Mouse (Mus musculus) CH12F3 (cell line): ENCODE results near the gene Ift140.

Experiments used
- in situ Hi-C: fragments of 300-500 bp; cut with MboI; formaldehyde crosslinking; loops from 2 replicates; pipeline ENCODE4 v1.14.3; 2020; ENCODE audit warnings: low sequenced_read_pairs

Gene Ift140

DNA sequence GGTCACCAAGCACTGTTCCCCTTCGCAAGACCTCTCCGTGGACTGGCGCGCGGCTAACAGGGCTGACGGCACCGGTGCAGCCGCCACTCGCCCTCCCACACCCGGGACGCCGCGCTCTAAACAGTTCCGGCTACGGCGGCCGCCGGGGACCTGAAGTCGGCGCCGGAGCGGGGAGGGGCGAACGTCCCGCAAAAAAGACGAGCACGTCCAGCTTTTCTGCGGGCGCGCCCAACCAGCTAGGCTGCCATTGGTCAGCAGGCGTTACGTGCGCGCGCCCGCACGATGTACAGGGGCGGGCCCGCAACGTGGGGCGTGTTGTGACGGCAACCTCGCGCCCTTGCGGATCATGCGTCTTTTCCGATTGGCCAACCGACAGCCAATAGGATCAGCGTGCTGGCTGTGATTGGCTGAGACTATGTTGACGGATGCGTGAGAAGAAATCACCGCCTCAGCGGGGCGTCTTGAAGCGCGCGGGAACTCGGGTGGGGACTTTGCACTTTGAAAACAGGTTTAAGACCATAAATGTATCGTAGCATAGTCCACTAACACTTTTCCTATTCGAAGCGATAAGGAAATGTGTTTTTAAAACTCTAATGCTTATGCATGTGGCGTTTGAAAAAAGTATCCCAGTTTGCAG is at the start of gene Ift140, which contains the start of gene Cramp1l:
Gene Ift140 (plus strand): TSS at position 431 of the 637 bp plus-strand sequence.
Gene Cramp1l (minus strand): TSS at position 134 of the 637 bp plus-strand sequence.
- in situ Hi-C loops: no loop called here

GRCm38 (mm10) chr17:24987221-24987620 is 28.7 kb upstream of the Ift140 start:
- in situ Hi-C loops: no loop called here

DNA sequence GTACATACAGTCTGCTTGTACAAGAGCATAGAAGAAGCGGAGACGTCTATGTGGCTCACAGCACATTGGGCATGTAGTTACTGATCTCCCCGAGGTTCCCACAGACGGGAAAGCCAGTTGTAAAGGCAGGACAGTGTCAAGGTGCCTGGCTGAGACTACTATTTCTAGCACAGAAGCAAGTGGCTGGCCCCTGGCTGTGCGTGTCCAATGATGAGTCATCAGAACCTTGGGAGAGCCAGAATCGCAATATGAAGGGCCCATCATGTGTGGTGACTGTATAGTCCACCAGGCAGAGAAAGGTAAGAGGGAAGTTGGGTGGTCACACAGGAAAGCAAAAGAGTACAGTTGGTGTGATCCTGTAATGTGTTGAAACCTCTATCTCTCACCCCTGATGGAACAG is 21.2 kb upstream of the Ift140 start:
- in situ Hi-C loops: no loop called here

DNA sequence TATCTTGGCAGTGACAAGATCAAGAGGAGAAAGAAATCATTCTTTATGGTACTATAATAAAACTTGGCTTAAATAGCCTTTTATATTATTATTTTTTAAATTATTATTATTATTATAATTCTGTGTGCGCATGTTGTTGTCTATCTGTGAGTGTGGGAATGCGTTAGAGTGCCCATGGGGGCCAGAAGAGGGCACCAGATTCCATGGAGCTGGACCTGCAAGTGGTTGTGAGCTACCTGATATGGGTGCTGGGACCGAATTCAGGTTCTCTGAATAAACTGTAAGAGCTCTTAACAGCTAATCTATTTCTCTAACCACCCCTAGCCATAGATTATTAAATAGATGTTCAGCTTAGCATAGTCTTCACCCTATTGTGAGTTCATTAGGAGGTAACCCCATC is 10.8 kb upstream of the Ift140 start:
- in situ Hi-C loops: no loop called here

- in situ Hi-C loops: no loop called here
These were observed 8.4 kb upstream of the Ift140 start for GRCm38 (mm10) chr17:25007480-25007879.

GRCm38 (mm10) chr17:25013606-25014501 is 2.0 kb upstream of the Ift140 start:
- in situ Hi-C loops: no loop called here

DNA sequence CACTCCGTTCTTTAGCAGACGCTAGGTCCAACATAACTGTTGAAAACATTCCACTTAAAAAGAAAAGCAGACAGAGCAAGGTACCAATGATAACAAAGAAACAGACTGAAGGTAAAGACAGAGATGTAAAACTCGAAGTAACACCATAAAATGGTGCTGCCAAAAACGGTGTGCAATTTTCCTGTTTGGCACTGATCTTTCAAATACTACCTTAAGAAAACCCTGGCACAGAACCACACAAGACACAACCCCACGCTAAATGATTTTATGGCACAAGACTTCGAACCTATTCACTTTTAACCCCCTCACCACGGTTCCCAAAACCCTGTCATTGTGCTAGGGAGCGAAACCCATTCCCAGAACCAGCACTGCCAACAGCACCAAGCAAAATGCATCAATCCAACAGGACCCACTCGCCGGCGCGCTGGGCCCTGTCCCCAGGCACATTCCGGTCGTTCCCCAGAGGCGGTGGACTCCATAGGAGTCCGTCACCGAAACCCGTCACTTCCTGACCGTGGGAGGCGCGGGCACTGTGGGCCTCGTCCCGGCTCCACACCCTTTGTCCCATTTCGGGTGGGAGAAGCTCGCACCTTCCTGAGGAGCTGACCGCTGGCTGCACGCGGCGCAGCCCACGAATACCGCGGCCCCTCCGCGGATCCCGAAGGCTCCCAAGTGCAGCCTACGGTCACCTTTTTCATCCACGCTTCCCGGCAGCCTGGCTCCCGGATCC is 879 bp upstream of the Ift140 start:
- in situ Hi-C loops: no loop called here

DNA sequence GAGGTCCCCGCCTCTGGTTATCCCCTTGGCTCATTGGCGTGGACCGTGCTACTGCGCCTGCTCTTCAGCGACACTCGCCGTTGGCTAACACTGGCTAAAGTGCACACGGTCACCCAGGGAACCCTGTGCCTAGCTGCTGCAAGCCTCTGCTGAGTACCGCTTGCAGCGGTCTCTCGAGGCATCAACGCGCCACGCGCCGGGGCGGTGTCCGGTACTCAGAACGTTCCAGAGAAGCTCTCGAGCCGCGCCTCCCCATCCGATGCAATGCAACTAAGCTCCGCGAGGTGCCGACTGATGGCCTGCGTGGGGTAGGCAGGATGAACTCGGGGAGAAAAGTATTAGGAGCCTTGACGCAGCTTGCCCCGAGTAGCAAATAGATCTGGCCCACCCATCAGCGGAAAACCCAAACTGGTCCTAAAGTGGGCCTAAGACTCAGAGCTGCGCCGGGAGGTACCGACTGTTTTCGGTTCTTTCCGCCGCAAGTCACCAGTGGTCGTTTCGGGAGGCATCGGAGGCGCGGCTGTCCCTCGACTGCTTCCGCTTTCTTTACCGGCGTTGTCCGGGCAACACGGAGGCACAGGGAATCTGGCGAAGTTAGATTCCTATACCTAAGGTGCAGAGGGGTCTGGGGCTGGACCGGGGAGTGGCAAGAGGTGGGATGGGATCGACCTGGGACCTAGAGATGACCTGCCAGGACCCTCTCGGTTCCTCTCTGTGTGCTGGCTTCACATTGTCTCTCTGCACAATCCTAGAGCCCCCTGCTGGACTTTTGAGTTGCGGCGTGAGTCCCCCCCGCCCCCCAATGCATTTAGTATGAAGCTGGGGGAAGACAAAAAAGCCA is 627 bp downstream of the Ift140 start:
- in situ Hi-C loops: no loop called here

- in situ Hi-C loops: no loop called here
These were observed 20.3 kb downstream of the Ift140 start for GRCm38 (mm10) chr17:25036183-25036582.

- in situ Hi-C loops: no loop called here
These were observed 29.0 kb downstream of the Ift140 start for GRCm38 (mm10) chr17:25044879-25045278.

DNA sequence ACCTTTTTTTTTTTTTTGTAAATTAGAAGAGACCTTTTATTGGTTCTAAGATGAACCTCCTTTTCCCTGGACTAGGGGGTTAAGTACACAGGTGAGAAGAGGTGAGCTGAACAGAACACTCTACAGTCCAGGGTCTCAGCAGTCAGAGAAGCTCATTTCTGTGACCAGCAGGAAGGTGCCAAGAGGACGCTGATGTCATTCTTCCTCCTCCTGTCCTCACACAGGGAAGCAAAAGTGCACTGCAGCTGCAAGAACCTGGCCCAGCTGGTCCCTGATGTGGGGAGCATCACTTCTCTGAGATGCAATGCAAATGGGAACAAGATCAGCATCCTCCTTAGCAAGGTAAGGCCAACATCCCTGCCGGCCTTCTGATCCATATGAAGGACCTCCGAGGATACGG is 29.4 kb downstream of the Ift140 start:
- in situ Hi-C loops: no loop called here

GRCm38 (mm10) chr17:25047143-25047542 is 31.3 kb downstream of the Ift140 start:
- in situ Hi-C loops: no loop called here

DNA sequence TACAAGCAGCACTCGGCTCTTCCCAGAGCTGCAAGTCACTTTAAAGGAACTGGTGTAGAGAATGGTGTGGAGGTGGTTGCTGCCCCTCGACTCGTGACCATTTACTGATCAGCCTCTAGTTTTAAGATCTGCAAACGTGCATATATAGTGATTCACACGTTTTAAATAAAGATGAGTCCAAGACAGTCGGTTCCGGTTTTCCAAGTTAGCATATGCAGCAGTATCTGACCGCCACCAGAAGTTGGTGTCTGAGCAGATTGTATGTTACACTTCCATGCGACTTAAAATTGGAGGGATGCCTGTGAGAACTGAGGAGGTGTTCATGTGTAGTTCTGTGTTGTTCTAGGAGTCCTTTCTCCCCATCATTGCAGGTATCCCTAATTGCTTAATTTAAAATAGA is 37.4 kb downstream of the Ift140 start:
- in situ Hi-C loops: no loop called here

- in situ Hi-C loops: no loop called here
These were observed 41.2 kb downstream of the Ift140 start for GRCm38 (mm10) chr17:25057041-25057440.

- in situ Hi-C loops: no loop called here
These were observed 47.4 kb downstream of the Ift140 start for GRCm38 (mm10) chr17:25063261-25063660.

DNA sequence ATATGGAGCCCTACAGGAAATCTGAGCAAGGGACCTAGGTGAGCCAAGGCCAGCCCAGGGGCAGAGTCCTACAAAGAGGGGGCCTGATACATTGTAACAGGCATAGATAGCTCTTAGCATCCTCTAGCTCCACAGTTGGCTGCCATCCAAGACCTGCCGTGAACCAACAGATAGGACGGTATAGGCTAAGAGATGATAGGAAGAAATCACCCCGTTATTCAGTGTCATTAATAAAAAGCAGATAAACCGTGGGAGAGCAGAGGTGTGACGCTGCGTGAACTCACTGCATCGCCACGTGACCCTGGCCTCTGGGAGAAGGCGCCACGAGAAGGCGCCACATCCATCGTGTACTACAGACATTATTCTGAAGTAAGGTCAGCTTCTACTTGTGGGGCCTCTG is 48.0 kb downstream of the Ift140 start:
- in situ Hi-C loops: no loop called here

- in situ Hi-C loops: no loop called here
These were observed 48.5 kb downstream of the Ift140 start for GRCm38 (mm10) chr17:25064351-25064750.

GRCm38 (mm10) chr17:25065189-25065588 is 49.3 kb downstream of the Ift140 start:
- in situ Hi-C loops: no loop called here

DNA sequence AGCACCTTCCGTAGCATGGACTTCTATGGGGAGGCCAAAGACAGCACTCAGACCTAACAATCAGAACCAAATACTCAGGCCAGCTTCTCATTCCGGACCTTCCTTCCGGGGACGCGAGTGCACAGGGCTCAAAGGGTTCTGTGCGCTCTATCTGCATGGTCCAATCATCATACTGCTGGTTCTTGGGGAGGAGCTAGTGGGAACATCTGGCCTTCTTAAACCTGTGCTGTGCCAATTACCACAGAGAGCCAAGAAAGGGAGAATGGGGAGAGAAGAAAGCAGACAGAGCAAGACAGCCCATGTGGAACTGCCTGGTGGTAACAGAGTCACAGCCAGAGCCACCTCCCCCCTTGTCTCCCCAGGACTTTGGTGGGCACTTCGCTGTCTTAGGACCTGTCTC is 50.7 kb downstream of the Ift140 start:
- in situ Hi-C loops: no loop called here

- in situ Hi-C loops: no loop called here
These were observed 51.6 kb downstream of the Ift140 start for GRCm38 (mm10) chr17:25067442-25067851.

DNA sequence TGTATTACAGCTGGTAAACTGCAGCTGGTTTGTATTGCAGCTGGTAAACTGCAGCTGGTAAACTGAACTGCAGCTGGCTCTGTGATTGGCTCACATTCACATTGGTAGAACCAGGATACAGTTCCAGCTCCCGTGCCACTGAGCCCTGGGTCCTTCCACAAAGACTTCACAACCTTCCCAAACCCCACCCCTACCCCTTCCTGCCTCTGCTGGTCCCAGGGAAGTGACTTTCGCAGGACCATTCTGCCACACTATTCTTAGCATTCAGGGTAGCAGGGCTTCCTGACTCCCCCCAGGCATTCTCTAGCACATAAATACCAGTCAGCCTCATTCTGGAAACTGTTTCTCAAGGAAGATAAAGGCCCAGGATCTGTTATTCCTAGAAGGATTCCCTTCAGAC is 52.8 kb downstream of the Ift140 start:
- in situ Hi-C loops: no loop called here
